Comparison of ENCODE assay signal across 17 mouse cellular contexts in genomic region chr12:84022266-84022665, GRCm38 (mm10). TPM values are rescaled to one million over a fixed set of nuclear protein-coding genes. Genes with fewer than 3 reads are reported as not detected.
DNase-seq lines count a peak whose midpoint lies in the region; TF ChIP-seq lines count a peak whose summit lies in the region.
"Not testable (repeated sequence)": the region's sequence is repeated elsewhere in the genome, so short reads cannot be mapped to it uniquely, and the experiment has no call there.
"Had no signal": no experiment of that assay in that cellular context is flagged by ENCODE, and none has a peak within 500 bp of the region (broad histone marks: within the 10 kb centered on the region; RNA-seq: fewer than 3 reads in every experiment).

No protein-coding gene starts in this region.

- H3K9ac ChIP-seq in CH12.LX (ENCODE audit: insufficient read depth, low read depth); MEL (ENCODE audit: control insufficient read depth, low read depth, low read length, poor library complexity, severe bottlenecking): not testable (repeated sequence)

- not testable (repeated sequence) for TF ChIP-seq EP300 in CH12.LX (IDR thresholded peaks at IDR 0.05; ENCODE audit: low read length); MEL (IDR thresholded peaks at IDR 0.05; ENCODE audit: low read depth in 1 of 2, low read length in 2 of 2)

- not testable (repeated sequence) for H3K27me3 ChIP-seq in CH12.LX (replicated peaks); MEL (ENCODE audit: control insufficient read depth in 1 of 2, insufficient read depth in 2 of 2, low read length in 2 of 2)

- DNase-seq in CH12.LX (ENCODE audit: extremely low read depth); MEL (ENCODE audit: low read depth, low spot score): not testable (repeated sequence)

- dilution Hi-C loops in CH12.LX (cut with MboI; ENCODE audit: extremely low pct_ligation_motif_present, extremely low pct_unique_long_range_greater_than_20kb, low sequenced_read_pairs) = not testable (repeated sequence)

- H3K9me3 ChIP-seq in CH12.LX (replicated peaks; ENCODE audit: low read length); MEL (replicated peaks; ENCODE audit: insufficient read depth, low read length): not testable (repeated sequence)

- H3K4me1 ChIP-seq in CH12.LX (ENCODE audit: control insufficient read depth in 1 of 2, insufficient read depth in 2 of 2) = not testable (repeated sequence)
- peaks cover 0 to 10% of the 10 kb centered on the region in 2 experiments; a peak in 2 of 4 replicates for H3K4me1 ChIP-seq in MEL (ENCODE audit: control insufficient read depth in 1 of 2, insufficient read depth in 2 of 2, low read length in 2 of 2)

- in situ Hi-C loops in CH12.LX (cut with MboI; ENCODE audit: low pct_ligation_motif_present, low pct_unique_long_range_greater_than_20kb, low sequenced_read_pairs) = not testable (repeated sequence)

- H3K4me2 ChIP-seq in CH12.LX (ENCODE audit: insufficient read depth, low read depth, poor library complexity, severe bottlenecking) = not testable (repeated sequence)

- not testable (repeated sequence) for H3K36me3 ChIP-seq in CH12.LX (replicated peaks in 1 of 2; ENCODE audit: control insufficient read depth in 1 of 2, insufficient read depth in 1 of 2, low read length in 1 of 2); MEL (ENCODE audit: control insufficient read depth in 1 of 2, insufficient read depth in 2 of 2, low read length in 2 of 2); macrophage (ENCODE audit: inconsistent target)

- not testable (repeated sequence) for H3K27ac ChIP-seq in CH12.LX (ENCODE audit: insufficient read depth, low read depth); MEL (ENCODE audit: control insufficient read depth, low read depth, low read length)
- H3K27ac ChIP-seq in macrophage = peak overlapping the region; percentile 27; the same call in 1 of the 2 replicates

- not testable (repeated sequence) for TF ChIP-seq RAD21 in CH12.LX (IDR thresholded peaks at IDR 0.05; ENCODE audit: low read depth, low read length); MEL (IDR thresholded peaks at IDR 0.05; ENCODE audit: low read depth, low read length)

- not testable (repeated sequence) for H3K4me3 ChIP-seq in CH12.LX (replicated peaks in 1 of 3; ENCODE audit: low read depth in 2 of 3, low read length in 2 of 3, poor library complexity in 1 of 3); MEL (ENCODE audit: control insufficient read depth in 1 of 2, insufficient read depth in 1 of 2, low read depth in 2 of 2, low read length in 2 of 2); macrophage (ENCODE audit: inconsistent target)

- not testable (repeated sequence) for TF ChIP-seq CTCF in CH12.LX (conservative IDR thresholded peaks at IDR 0.05 in 1 of 2, IDR thresholded peaks at IDR 0.05 in 1 of 2; ENCODE audit: low read depth in 2 of 2, low read length in 2 of 2); MEL (IDR thresholded peaks at IDR 0.05 in 2 of 3, conservative IDR thresholded peaks at IDR 0.05 in 1 of 3; ENCODE audit: control insufficient read depth in 1 of 3, insufficient read depth in 1 of 3, low read depth in 2 of 3, low read length in 3 of 3, poor library complexity in 1 of 3, severe bottlenecking in 1 of 3)

- H3K79me2 ChIP-seq in CH12.LX (replicated peaks; ENCODE audit: control insufficient read depth, extremely low read depth, insufficient read depth, poor library complexity, severe bottlenecking); MEL (ENCODE audit: control insufficient read depth, insufficient read depth, low read length, poor library complexity); macrophage (ENCODE audit: inconsistent target): not testable (repeated sequence)

- not testable (repeated sequence) for TF ChIP-seq POLR2A in CH12.LX (IDR thresholded peaks at IDR 0.05; ENCODE audit: low read depth, low read length); MEL (IDR thresholded peaks at IDR 0.05; ENCODE audit: control insufficient read depth in 1 of 2, insufficient read depth in 1 of 2, low read depth in 1 of 2, low read length in 2 of 2, poor library complexity in 1 of 2)

- 94% methylated on average over 4 of the region's 4 CpGs for WGBS in macrophage (ENCODE audit: missing documents)

TF ChIP-seq in CH12.LX, 34 proteins besides CTCF, POLR2A, EP300 and RAD21:
- TF ChIP-seq TBP (conservative IDR thresholded peaks at IDR 0.05; ENCODE audit: low read depth, low read length) = peak; percentile 90
TF ChIP-seq in CH12.LX: peak in this region for 1; not testable (repeated sequence) for 33.

TF ChIP-seq in MEL, 35 proteins besides CTCF, POLR2A, EP300 and RAD21:
- peak; percentile 67 for TF ChIP-seq TBP (IDR thresholded peaks at IDR 0.05; ENCODE audit: low read depth, low read length)

RNA-seq across cellular contexts. Expression of gene Acot1, which starts 13.0 kb away (rescaled TPM):
- total RNA-seq in CH12.LX (2012; rRNA removed) = 0.42 TPM in 1 of 2 replicates, not detected in the other
- not detected in 2 replicates for total RNA-seq in CH12.LX (2014; rRNA removed)
- polyA plus RNA-seq in CH12.LX (2012; ENCODE audit: insufficient read length, low read depth) = not detected in 2 replicates
- 1.5 and 1.9 TPM in 2 replicates for total RNA-seq in MEL (2012; rRNA removed)
- 10 to 100 TPM in 1 of 2 experiments, not detected in 1; 12.7 TPM for polyA plus RNA-seq in MEL (2012; ENCODE audit: insufficient read depth in 1 of 2, insufficient read length in 2 of 2, low read depth in 1 of 2, low replicate concordance in 2 of 2, missing spikeins in 1 of 2)
- total RNA-seq in macrophage (2018; cell fraction: chromatin; rRNA removed) = 1 to 10 TPM in 1 of 26 experiments, under 1 TPM in 3, not detected in 22; 0.43 to 1.5 (median 0.58) TPM
- total RNA-seq in macrophage (2018; cell fraction: cytosol; rRNA removed) = 1 to 10 TPM in 13 of 26 experiments, under 1 TPM in 11, not detected in 2; 0.10 to 3.0 (median 1.3) TPM
- total RNA-seq in macrophage (2018; cell fraction: nucleus; rRNA removed) = 1 to 10 TPM in 3 of 26 experiments, under 1 TPM in 6, not detected in 17; 0.35 to 1.7 (median 0.88) TPM
- polyA plus RNA-seq in macrophage (2018) = 1.9 to 4.4 TPM (median 3.0 TPM) in 3 replicates
- polyA plus RNA-seq: activated CD4-positive, CD25-positive, alpha-beta regulatory T cell, adult 4 months; CD4-positive, CD25-positive, alpha-beta regulatory T cell, adult 4 months; G1E had no signal

RNA-seq across cellular contexts. Expression of gene Acot4, which starts 15.9 kb away (rescaled TPM):
- total RNA-seq in CH12.LX (2012; rRNA removed) (not detected in 2 replicates), CH12.LX (2014; rRNA removed) (not detected in 2 replicates), MEL (2012; rRNA removed) (0.08 TPM in 1 of 2 replicates, not detected in the other)
- polyA plus RNA-seq in CH12.LX (2012; ENCODE audit: insufficient read length, low read depth) (not detected in 2 replicates), MEL (2012; ENCODE audit: insufficient read depth in 1 of 2, insufficient read length in 2 of 2, low read depth in 1 of 2, low replicate concordance in 2 of 2, missing spikeins in 1 of 2) (under 1 TPM in 1 of 2 experiments, not detected in 1; 0.08 TPM), macrophage (2018) (0.05 to 0.83 TPM (median 0.11 TPM) in 3 replicates)
- total RNA-seq in macrophage (2018; cell fraction: chromatin; rRNA removed) = 1 to 10 TPM in 2 of 26 experiments, under 1 TPM in 3, not detected in 21; 0.09 to 2.2 (median 0.33) TPM
- under 1 TPM in 15 of 26 experiments, not detected in 11; under 0.01 to 0.28 (median 0.05) TPM for total RNA-seq in macrophage (2018; cell fraction: cytosol; rRNA removed)
- under 1 TPM in 2 of 26 experiments, not detected in 24; 0.10 to 0.74 TPM for total RNA-seq in macrophage (2018; cell fraction: nucleus; rRNA removed)
- polyA plus RNA-seq: activated CD4-positive, CD25-positive, alpha-beta regulatory T cell, adult 4 months; G1E had no signal

RNA-seq across cellular contexts. Expression of gene Gm49366, which starts 16.5 kb away (rescaled TPM):
- total RNA-seq in CH12.LX (2012; rRNA removed) (not detected in 2 replicates), CH12.LX (2014; rRNA removed) (not detected in 2 replicates), MEL (2012; rRNA removed) (not detected in 2 replicates)
- polyA plus RNA-seq in CH12.LX (2012; ENCODE audit: insufficient read length, low read depth) (not detected in 2 replicates), MEL (2012; ENCODE audit: insufficient read depth in 1 of 2, insufficient read length in 2 of 2, low read depth in 1 of 2, low replicate concordance in 2 of 2, missing spikeins in 1 of 2) (not detected), macrophage (2018) (not detected in 3 replicates)
- not detected for total RNA-seq in macrophage (2018; cell fraction: chromatin; rRNA removed)
- total RNA-seq in macrophage (2018; cell fraction: cytosol; rRNA removed) = not detected
- not detected for total RNA-seq in macrophage (2018; cell fraction: nucleus; rRNA removed)
- total RNA-seq: adrenal gland, adult 18-20 months; adrenal gland, adult 2 months; adrenal gland, postnatal 10 days; adrenal gland, postnatal 14 days; adrenal gland, postnatal 25 days; adrenal gland, postnatal 36 days; adrenal gland, postnatal 4 days; ES-E14; G1E had no signal
- polyA plus RNA-seq: activated CD4-positive, CD25-positive, alpha-beta regulatory T cell, adult 4 months; adrenal gland, adult 2 months; C2C12; CD4-positive, CD25-positive, alpha-beta regulatory T cell, adult 4 months; cerebellum, adult 2 months; G1E; Patski had no signal

RNA-seq across cellular contexts. Expression of gene Acot3, which starts 29.7 kb away (rescaled TPM):
- not detected in 2 replicates for total RNA-seq in CH12.LX (2012; rRNA removed)
- total RNA-seq in CH12.LX (2014; rRNA removed) = not detected in 2 replicates
- polyA plus RNA-seq in CH12.LX (2012; ENCODE audit: insufficient read length, low read depth) = not detected in 2 replicates
- not detected in 2 replicates for total RNA-seq in MEL (2012; rRNA removed)
- polyA plus RNA-seq in MEL (2012; ENCODE audit: insufficient read depth in 1 of 2, insufficient read length in 2 of 2, low read depth in 1 of 2, low replicate concordance in 2 of 2, missing spikeins in 1 of 2) = not detected
- total RNA-seq in macrophage (2018; cell fraction: chromatin; rRNA removed) = not detected
- total RNA-seq in macrophage (2018; cell fraction: cytosol; rRNA removed) = not detected
- total RNA-seq in macrophage (2018; cell fraction: nucleus; rRNA removed) = not detected
- polyA plus RNA-seq in macrophage (2018) = not detected in 3 replicates
- total RNA-seq: adrenal gland, postnatal 25 days; G1E had no signal
- polyA plus RNA-seq: activated CD4-positive, CD25-positive, alpha-beta regulatory T cell, adult 4 months; C2C12; CD4-positive, CD25-positive, alpha-beta regulatory T cell, adult 4 months had no signal

RNA-seq across cellular contexts. Expression of gene Acot2, which starts 34.6 kb away (rescaled TPM):
- 10.2 and 13.2 TPM in 2 replicates for total RNA-seq in CH12.LX (2012; rRNA removed)
- 9.7 and 9.8 TPM in 2 replicates for total RNA-seq in CH12.LX (2014; rRNA removed)
- 6.6 and 7.2 TPM in 2 replicates for polyA plus RNA-seq in CH12.LX (2012; ENCODE audit: insufficient read length, low read depth)
- 9.8 and 14.6 TPM in 2 replicates for total RNA-seq in MEL (2012; rRNA removed)
- 10 to 100 TPM in 1 of 2 experiments, not detected in 1; 13.0 TPM for polyA plus RNA-seq in MEL (2012; ENCODE audit: insufficient read depth in 1 of 2, insufficient read length in 2 of 2, low read depth in 1 of 2, low replicate concordance in 2 of 2, missing spikeins in 1 of 2)
- total RNA-seq in macrophage (2018; cell fraction: chromatin; rRNA removed) = 1 to 10 TPM in 8 of 26 experiments, under 1 TPM in 10, not detected in 8; 0.36 to 4.2 (median 0.88) TPM
- total RNA-seq in macrophage (2018; cell fraction: cytosol; rRNA removed) = 10 to 100 TPM in 11 of 26 experiments, 1 to 10 TPM in 15; 6.1 to 17.9 (median 9.6) TPM
- total RNA-seq in macrophage (2018; cell fraction: nucleus; rRNA removed) = 10 to 100 TPM in 1 of 26 experiments, 1 to 10 TPM in 25; 2.2 to 11.3 (median 4.8) TPM
- polyA plus RNA-seq in macrophage (2018) = 9.4 to 14.1 TPM (median 11.7 TPM) in 3 replicates
